Mouse (Mus musculus) forebrain, embryonic 14.5 days (tissue): ENCODE measurements at regions not wholly inside any gene's neighbourhood (a gene's known extent, or its start where the extent isn't known, plus 50 kb on each side); places are given as distances from the start of the nearest gene placed in this dataset.

Experiments used
- ATAC-seq: fragments of 200-750 bp; cut with Nextera tagmentation; 2 replicates; pipeline ENCODE4 v1.8.0; 2017; ENCODE audit warnings: mild to moderate bottlenecking, moderate library complexity
- DNase-seq: peaks from one replicate; pipeline ENCODE4 v3.0.0-alpha.2; 2015; ENCODE audit warnings: low spot score
- H3K27ac ChIP-seq: fragments of 300-500 bp; sonication (generic); 2 replicates; pipeline ENCODE4 v1.5.1; 2014; ENCODE audit warnings: low read depth, mild to moderate bottlenecking, control low read depth, low read length, moderate library complexity
- H3K27me3 ChIP-seq: fragments of 300-500 bp; sonication (generic); replicated peaks from 2 replicates; pipeline ENCODE4 v1.6.1; 2014; ENCODE audit warnings: low read length, control low read depth, mixed read lengths; ENCODE audit not compliant: control insufficient read depth, insufficient read depth
- H3K36me3 ChIP-seq: fragments of 300-500 bp; sonication (generic); 2 replicates; pipeline ENCODE4 v1.6.1; 2014; ENCODE audit warnings: low read length, control low read depth; ENCODE audit not compliant: control insufficient read depth, insufficient read depth
- H3K4me1 ChIP-seq: fragments of 300-500 bp; sonication (generic); 2 replicates; pipeline ENCODE4 v1.6.1; 2014; ENCODE audit warnings: antibody characterized with exemption, low read length, control low read depth; ENCODE audit not compliant: control insufficient read depth, insufficient read depth
- H3K4me2 ChIP-seq: fragments of 300-500 bp; sonication (generic); 2 replicates; pipeline ENCODE4 v1.6.1; 2014; ENCODE audit warnings: mild to moderate bottlenecking, control low read depth, low read length
- H3K4me3 ChIP-seq: fragments of 300-500 bp; sonication (generic); 2 replicates; pipeline ENCODE4 v1.5.1; 2014; ENCODE audit warnings: low read depth, low read length, control low read depth
- H3K9ac ChIP-seq: fragments of 300-500 bp; sonication (generic); 2 replicates; pipeline ENCODE4 v1.6.1; 2014; ENCODE audit warnings: mild to moderate bottlenecking, low read length, control low read depth, moderate library complexity
- H3K9me3 ChIP-seq: fragments of 300-500 bp; sonication (generic); replicated peaks from 2 replicates; pipeline ENCODE4 v1.6.1; 2016; ENCODE audit warnings: low read length, control low read depth, mixed read lengths; ENCODE audit not compliant: control insufficient read depth
- WGBS: fragments of 180-500 bp; shearing (Covaris S2); extraction: QIAGEN DNeasy Blood & Tissue Kit; methylation state at CpG from one replicate; pipeline ENCODE4 v1.1.7; 2014; 5-methylcytosine and 5-hydroxymethylcytosine counted together

GRCm38 (mm10) chr6:104082242-104082641 lies 410.3 kb upstream of the Cntn6 start:
- no peaks in the 10 kb centered on the region for H3K27me3 ChIP-seq
- H3K4me2 ChIP-seq: no peak overlapping the region
- no peak overlapping the region for H3K9ac ChIP-seq
- no peak overlapping the region for H3K4me3 ChIP-seq
- no peaks in the 10 kb centered on the region for H3K9me3 ChIP-seq
- 93% methylated on average over 2 of the region's 2 CpGs for WGBS
- DNase-seq: no peak
- no peaks in the 10 kb centered on the region for H3K4me1 ChIP-seq
- ATAC-seq: no peak
- H3K27ac ChIP-seq: no peak overlapping the region
- no peaks in the 10 kb centered on the region for H3K36me3 ChIP-seq

- H3K36me3 ChIP-seq: no peaks in the 10 kb centered on the region
- no peak overlapping the region for H3K27ac ChIP-seq
- H3K27me3 ChIP-seq: no peaks in the 10 kb centered on the region
- no peak overlapping the region for H3K4me2 ChIP-seq
- no peak for ATAC-seq
- H3K9me3 ChIP-seq: no peaks in the 10 kb centered on the region
- no peak overlapping the region for H3K4me3 ChIP-seq
- H3K9ac ChIP-seq: no peak overlapping the region
- DNase-seq: peak; percentile 11
- no peaks in the 10 kb centered on the region for H3K4me1 ChIP-seq
- 78% methylated on average over 5 of the region's 5 CpGs for WGBS
Observed at GRCm38 (mm10) chr6:104108386-104108785, 384.2 kb upstream of the Cntn6 start.
